Mouse (Mus musculus) brain, adult 2 months (tissue): ENCODE data around the gene Lingo3.
"Not testable (repeated sequence)": the region's sequence is repeated elsewhere in the genome, so short reads cannot be mapped to it uniquely, and the experiment has no call there.

Experiments used
- DNase-seq: peaks from one replicate; pipeline ENCODE4 v3.0.0; 2011; ENCODE audit warnings: low read depth, low spot score

The Lingo3 gene

DNA sequence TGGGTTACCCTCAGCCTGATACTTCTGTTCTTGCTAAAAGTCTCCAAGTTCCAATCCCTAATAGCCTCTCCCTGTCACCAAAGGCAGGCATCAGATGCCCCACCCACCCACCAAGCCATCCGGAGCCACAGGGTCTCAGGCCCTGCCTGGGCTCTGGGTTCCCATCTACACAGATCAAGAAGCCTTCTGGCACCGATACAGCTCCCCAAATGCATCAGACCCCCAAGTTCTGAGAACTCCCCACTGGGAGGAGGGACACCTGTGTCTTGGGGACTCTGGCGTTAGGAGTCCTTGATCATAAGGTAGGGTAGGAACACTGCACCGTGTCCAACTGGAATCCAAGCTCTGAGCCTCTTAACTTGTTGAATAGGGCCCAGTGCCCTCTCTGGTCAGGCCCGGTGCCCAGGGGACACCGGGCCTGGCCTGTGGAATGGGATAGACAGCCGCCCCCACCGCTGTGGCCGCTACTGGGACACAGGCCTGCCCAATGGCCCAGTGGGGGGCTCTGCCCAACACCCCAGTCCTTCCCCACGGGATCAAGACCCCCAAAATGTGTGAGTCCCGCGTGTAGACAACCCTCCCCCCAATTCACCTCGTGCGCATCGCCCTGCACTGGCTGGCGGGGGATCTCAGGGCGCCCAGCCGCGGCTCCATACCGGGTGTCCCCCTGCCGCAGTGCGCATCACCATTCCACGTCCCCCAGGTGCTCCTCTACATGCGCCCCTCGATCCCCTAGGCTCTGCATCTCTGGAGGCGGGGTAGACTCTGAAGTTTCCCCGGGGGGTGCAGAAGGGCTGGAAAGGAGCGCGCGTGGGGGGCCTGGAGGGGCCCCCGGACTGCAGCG, 530 bp downstream of the Lingo3 start:
- DNase-seq, result no peak

DNA sequence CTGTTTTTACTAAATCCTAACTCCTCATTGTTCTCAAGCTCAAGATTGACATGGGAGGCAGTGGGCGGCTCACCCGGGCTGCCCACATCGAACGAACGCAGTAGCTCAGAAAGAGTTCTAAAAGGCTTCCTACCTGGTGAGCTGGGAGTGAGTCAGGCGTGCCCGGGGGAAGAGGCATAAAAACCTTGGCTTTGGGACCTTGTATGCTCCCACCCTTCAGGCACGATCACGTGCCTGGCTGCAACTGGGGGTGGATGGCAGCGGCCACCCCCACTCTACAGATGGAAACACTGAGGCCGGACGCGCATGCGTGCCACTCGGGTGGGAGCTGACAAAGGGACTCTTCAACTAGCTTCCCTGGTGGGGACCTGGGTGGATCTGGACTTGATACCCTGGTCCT, 1.5 kb downstream of the Lingo3 start:
- DNase-seq, result peak; percentile 76

DNA sequence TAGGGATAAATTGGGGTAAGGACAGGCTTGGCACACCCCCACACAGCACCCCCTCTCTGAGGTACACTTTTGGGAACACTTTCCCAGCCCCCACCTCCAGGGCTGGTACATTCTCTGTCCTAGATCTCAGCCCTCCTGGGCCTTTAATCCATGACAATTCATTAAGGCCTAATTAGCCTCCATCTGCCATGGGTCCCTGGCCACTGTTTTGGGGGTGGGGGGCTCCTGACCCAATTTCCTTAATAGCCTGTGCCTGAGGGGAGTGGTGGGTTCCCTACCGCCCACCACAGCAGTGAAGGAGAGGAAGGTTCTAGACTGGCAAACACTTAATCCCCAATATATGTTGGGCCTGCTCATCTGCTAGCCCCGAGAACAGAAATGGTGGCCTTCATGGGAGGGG, 2.2 kb downstream of the Lingo3 start:
- no peak for DNase-seq

DNA sequence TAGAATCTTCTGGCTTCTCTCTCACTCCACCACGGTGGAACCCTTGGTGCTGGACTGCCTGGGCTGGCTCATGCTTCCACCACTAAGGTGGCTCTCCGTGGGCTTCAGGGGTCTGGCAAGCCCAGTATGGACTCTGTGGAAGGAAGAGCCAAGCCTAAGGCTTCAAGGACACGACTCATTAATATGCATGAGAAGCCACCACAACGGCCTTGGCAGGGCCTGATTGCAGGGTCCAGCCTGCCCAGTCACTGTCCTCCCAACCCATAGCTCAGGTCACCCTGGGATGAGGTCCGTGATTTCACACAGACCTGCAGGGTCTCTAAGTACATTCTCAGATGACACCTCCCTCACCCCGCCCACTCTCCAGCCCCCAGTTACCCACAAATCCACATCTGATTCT, 4.0 kb downstream of the Lingo3 start:
- DNase-seq, result no peak

DNA sequence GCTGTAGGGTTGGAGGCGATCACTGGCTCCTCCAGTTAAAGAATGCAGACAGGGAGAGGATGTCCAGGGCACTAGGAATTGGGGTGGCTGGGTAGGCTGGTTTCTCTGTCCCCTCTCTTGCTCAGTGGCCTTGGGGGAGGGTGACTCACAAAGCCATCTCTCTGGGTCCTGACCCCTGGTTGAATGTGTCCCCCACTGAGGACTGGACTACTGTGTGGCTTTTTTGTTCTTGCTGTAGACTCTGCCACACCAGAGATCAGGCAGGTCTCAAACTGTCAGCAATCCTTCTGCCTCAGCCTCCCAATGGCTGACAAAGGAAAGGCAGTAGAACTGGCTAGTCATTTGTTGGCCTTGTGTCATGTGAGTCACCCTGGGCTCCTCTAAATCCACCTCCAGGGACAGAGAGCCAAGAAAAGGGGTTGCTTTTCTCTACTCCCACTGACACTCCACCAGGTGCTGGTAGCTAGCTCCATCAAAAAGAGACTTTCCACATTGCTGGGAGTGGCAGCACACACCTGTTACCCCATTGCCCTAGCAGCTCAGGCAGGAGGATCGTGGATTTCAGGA, 5.4 kb downstream of the Lingo3 start:
- DNase-seq, result peak; percentile 72

DNA sequence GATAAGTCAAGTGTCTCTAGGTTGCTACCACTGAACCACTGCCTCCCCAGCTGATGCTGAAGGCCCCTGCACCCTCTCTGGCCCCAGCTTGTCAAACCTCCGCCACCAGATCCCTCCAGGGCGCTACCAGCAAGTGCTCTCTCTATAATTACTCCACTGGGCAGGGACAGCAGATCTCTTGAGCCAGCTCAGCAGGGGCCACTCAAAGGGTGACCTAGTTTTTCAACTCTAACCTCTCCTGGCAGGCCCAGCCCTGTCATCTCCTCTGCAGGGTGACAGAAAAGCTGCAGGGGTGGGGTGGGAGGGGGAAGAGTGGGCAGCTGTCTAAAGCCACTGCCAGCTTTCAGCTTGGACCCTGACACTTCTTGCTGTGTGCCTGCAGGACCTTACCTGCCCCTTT, 6.0 kb downstream of the Lingo3 start:
- DNase-seq, result peak; percentile 84

DNA sequence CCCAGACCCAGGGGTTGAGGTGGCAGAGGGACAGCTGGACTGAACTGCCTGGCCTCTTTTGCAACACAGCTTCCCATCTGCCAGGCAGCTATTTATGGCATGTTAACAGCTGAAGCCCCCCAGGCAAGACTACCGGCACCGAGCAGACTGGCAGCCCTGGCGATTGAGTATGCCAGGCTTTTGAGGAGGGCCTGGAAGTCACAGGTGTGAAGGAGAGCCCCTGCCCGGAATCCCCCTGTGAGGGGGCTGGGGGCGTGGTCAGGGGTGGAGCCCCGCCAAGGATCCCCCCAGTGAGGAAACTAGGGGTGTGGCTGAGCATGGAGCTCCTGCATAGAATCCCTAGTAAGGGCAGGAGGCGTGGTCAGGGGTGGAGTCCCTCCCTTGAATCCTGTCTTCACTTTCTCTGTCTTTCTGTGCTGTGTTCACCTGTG, 6.9 kb downstream of the Lingo3 start:
- peak; percentile 77 for DNase-seq

DNA sequence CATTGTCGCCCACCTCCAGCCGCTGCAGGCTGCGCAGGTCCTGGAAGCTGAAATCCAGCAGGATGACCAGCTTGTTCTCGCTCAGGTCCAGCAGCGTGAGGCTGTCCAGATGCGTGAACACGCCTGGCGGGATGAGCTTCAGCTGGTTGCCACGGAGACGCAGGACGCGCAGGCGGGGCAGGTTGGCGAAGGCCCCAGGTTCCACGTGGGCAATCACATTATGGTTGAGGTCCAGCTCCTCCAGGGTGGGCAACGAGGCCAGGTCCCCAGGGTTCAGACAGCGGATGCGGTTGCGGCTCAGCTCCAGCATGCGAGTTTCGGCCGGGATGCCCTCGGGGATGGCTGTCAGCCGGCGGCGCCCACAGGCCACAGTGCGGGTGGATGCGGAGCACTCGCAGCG, 8.2 kb downstream of the Lingo3 start:
- DNase-seq, result no peak

DNA sequence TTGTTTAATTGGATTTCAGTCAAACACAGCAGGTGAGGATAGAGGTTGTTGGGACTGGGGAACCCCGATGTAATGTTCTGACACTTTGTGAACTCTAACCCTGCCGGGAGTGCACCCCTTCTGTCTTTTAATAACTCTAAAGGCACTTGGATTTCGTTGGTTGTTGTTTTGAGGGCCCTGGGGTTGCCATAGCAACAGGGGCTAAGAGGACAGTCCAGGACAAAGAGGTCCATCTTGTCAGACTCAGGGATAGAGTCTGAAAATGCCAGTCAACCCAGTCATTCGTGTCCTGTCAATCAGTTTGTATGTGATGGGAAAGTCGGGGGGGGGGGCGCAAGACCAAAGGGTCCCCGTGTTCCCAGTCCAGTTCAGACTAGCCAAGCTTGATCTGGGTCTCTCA, 11.0 kb downstream of the Lingo3 start:
- no peak for DNase-seq

DNA sequence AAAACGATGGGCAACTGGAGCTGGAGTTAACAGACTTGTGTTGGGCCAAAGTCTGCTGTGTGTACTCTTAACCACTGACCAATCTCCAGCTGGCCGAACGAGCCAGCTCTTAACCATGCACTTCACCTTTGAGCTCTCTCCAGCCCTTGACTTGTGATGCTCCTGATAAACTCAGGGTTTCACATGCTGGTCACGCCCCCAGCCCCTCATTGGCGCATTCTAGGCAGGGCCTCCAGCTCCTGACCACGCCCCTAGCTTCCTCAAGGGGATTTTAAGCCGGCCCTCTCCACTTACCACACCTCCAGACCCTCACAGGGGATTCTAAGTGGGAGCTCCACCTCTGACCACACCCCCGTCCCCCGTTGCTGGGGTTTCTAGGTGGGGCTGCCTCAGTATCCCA, 12.7 kb downstream of the Lingo3 start:
- DNase-seq, result no peak

DNA sequence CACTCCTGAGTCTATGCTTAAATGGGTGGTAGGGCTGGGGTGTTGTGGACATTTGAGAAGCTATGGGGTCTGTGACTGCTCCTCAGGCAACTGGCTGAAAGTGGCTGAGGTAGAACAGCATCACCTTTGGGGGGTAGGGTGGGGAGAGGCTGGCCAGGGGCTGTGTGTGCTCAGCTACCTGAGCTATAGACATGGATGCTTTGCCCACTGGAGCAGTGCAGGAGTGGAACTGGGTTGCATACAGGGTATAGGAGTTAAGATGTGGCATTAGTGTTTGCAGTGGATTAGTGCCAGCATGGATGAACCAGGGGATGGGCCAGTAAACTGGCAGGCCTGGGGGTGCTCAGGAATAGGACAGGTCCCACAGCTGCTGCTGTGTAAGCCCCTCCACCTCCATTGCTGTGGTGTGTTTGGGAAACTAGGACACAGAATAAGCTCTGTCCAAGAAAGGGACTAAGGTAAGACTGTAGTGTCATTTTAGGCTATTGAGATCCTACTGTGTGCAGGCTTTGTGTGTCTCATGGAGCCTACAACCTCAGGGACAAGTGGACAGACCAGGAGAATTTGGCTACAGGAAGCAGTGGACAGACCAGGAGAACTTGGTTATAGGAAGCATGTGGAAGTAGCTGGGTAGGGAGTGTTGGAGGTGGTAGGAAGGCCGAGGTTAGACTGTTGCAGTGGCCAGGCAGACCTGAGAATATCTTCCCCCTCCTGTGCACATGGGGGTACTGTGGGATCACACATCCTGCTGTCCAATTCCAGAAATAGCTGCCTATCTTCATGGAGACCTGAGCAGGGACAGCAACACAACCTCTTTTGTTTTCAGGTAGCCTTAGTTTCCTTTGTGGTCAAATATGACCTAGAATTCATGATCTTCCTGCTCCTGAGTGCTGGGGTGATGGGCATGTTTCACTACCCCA, 14.2 kb downstream of the Lingo3 start:
- DNase-seq, result no peak

DNA sequence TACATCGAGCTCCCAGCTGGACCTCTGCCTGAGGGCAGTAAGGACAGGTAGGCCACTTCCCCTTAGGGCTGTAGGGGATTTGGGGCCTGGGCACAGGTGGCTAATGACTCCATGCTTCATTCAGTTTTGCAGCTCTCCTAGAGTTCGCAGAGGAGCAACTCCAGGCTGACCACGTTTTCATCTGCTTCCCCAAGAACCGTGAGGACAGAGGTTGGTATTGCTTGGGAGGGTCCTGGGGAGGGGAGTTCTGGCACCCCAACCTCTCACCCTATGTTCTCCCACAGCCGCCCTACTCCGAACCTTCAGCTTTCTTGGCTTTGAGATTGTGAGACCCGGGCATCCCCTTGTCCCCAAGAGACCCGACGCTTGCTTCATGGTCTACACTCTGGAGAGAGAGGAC, 15.3 kb downstream of the Lingo3 start:
- not testable (repeated sequence) for DNase-seq

DNA sequence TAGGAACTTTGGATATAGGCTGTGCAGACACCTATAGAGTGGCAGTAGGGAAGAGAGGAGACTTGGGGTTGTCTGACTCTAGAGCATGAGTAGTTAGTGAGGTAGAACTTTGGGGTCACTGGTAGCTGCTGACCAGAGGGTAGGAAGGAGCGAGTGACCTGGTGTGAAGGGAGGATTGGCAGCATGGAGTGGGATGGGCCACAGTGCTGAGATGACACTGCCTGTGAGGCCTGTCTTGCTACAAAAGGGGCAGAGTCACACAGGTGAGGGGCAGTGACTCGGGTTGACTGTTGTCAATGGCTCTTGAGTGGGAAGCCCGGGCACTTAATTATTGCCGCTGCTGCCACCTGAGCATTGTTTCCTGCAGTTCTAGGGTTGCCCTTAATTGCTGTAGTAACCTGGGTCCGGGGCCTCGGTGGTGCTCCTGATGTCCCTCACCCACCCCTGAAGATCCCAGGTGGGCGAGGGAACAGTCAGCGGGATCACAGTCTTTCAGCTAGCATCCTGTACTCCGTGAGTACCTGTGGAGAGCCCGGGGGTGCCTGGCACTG, 15.9 kb downstream of the Lingo3 start:
- no peak for DNase-seq

DNA sequence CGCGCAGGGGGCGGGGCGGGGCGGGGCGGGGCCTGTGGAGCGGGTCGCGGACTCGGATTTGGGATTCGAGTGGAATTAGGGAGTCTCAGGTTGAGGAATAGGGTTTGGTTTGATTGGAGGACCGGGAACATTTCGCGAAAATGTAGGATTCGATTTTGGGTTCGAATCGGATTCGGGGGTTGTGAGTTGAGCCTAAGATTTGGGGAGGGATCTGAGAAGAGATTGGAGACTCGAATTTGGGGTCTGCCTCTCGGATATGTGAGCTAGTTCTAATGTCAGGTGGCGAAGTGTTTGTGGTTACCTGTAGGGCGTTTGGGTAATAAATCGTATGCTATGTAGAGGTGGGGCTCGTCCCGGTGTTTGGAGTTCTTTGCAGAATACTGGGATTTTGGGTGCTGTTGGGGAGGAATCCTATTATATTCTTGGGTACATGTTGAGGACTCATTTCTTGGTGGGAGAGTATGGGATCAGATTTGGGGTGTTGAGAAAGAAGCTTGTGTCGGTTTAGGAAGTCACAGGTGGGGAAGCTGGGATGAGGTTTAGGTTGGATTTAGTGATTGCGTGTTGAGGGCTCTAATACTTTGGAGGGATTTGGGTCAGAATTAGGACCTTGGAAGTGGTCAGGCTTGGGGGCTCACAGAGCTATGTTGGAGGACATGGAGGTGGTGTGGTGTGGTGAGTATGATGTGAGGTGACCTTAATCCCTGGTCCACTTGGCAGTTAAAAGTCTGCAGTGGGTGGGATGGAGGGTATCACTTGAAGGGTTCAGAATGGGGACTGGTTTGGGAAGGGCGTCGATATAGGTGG, 16.6 kb downstream of the Lingo3 start:
- no peak for DNase-seq

DNA sequence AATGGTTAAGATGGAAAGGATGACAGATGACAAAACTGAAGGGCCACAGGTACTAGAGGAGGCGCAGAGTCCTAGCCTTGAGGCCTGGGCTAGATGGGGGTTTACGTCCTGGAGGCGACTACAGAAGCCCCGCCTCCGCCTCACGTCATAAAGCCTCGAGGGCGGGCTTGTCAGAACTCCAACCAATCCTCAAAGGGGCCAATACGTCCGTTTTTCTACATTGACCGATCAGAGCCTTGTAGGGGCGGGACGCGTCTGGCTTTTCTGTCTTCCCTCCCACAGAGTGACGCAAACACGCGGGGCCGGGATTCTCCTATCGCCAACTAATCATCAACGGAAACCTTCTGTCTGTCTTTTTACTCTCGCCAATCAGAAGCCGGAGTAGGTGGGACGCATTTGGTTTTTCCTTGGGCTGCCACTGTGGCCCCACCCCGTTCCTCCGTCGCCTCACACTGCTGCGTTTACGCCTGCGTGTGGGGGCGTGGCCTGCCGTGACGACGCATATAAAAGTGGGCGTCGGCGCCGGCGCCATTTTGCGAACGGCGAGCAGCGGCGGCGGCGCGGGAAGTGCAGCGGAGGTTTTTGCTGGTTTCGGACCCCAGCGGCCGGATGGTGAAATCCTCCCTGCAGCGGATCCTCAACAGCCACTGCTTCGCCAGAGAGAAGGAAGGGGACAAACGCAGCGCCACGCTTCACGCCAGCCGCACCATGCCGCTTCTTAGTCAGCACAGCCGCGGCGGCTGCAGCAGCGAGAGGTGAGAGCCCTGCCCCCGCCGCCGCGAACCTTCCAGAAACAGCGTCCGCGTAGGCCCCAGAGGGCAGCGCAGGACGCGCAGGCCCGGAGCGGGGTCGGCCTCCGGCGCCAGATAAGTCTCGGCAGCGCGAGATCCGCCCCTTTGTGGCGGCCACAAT, 17.4 kb downstream of the Lingo3 start, which contains the start of gene Oaz1:
TSS of gene Oaz1 (plus strand) at position 506 of the 912 bp plus-strand sequence.
- DNase-seq, result peak; percentile 100

DNA sequence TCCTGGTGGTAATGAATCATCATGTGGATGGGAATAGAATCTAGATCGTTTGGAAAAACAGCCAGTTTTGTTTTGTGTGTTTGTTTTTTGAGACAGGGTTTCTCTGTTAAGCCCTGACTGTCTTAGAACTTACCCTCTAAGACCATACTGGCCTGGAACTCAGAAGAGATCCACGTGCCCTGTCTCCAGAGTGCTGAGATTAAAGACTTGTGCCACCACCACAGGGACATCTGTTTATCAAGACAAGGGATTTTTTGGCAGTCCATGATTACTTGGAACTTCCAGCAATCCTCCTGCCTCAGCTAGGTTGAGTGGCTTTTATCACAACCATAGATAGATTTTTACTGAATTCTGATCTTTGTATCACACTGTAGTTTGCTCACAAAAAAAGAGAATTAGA, 19.0 kb downstream of the Lingo3 start:
- DNase-seq, result no peak

DNA sequence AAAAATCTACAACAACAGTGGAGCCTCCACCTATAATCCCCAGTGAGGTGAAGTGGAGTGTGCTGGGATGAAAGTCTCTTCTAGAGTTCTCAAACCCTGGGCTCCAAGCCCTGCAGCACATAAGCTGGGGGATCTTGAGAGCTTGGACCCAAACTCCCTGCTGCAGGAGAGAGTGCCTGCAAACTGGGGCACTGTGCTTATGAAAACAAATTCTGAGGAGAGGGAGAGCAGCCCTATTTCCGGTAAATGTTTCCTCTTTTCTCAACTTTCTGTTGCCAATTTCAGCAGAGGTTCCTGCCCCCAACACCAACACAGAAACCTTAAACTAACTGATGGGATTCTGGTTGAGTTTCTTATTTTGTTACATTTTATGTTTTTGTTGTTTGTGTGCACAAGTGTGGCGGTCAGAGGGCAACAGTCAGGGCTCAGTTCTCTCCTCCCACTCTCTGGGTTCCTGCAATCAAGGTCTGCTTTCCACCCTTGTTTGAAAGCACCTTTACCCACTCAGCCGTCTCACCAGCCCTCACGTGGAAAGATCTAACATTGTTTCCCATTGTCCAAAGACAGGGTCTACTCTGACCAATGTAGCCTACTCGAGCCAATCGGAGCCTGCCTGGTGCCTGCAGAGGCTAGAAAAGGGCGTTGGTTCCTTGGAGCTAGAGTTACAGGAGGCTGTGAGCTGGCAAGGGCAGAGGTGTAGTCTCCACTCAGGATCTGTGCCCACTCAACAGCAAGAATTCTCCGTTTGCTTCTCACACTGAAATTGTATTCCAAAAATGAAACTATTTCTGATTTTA, 19.8 kb downstream of the Lingo3 start:
- DNase-seq, result no peak

DNA sequence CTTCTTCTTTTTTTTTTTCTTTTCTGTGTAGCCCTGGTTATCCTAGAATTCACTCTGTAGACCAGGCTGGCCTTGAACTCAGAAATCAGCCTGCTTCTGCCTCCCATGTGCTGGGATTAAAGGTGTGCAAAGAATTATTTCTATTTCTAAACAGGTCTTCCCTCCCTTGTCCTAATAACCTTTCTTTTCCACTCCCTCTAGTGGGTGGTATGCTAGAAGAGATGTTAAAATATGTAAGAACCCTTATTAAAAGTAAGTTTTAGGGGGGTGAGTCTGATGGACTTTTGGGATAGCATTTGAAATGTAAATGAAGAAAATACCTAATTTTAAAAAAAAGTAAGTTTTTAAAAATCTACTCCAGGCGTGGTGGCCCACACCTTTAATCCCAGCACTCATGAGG, 20.5 kb downstream of the Lingo3 start:
- no peak for DNase-seq

DNA sequence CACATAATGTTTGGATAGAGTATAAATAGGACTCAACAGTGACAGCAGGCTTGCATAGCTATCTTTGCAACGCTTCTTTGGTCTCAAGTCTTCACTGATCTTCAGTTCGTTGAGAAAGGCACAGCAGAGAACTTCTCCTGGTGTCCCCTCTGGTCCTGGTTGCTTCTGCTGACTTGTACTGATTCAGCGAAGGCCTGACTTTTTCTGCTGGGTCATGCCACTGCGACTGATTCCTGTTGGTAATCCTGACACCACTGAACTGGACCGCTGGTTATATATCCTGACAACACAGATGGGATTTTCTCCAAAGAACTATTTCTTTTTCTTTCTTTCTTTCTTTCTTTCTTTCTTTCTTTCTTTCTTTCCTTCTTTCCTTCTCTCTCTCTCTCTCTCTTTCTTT, 21.3 kb downstream of the Lingo3 start:
- DNase-seq, result no peak
